ENCODE assay signal across 25 mouse cellular contexts in the genomic region with DNA sequence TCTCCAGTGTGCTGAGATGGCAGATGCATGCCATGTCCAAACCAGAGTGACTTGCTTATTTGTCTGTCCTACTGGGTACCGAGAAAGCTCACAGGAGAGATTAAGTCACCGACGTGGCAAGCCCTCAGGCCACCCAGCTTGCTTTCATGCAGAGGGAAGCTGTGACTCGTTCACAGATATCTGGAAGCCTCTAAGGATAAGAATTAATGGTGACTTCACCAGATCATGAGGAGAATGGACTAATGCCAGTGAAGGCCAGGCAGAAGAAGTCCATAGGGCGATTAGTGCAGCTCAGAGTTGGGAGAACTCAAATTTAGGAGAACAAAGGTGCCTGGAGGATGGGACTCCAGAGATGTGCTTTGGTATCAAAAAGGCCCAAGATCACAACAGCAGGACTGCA. TPM values are rescaled to one million over a fixed set of nuclear protein-coding genes. Genes with fewer than 3 reads are reported as not detected.
DNase-seq lines count a peak whose midpoint lies in the region; ATAC-seq and TF ChIP-seq lines count a peak whose summit lies in the region.
"Had no signal": no experiment of that assay in that cellular context is flagged by ENCODE, and none has a peak within 500 bp of the region (broad histone marks: within the 10 kb centered on the region; RNA-seq: fewer than 3 reads in every experiment).

No protein-coding gene starts in this region.

- H3K27me3 ChIP-seq in lung, embryonic 14.5 days (ENCODE audit: insufficient read depth, low read length) = no peaks in the 10 kb centered on the region
- H3K27me3 ChIP-seq in E14TG2a.4 (ENCODE audit: insufficient read depth, low read length) = peaks cover 19% of the 10 kb centered on the region
- H3K27me3 ChIP-seq in forebrain, embryonic 11.5 days (ENCODE audit: control insufficient read depth, insufficient read depth, low read length) = no peaks in the 10 kb centered on the region
- H3K27me3 ChIP-seq: forebrain, embryonic 12.5 days; limb, embryonic 12.5 days; lung, embryonic 15.5 days; neural tube, embryonic 15.5 days had no signal

- intact Hi-C loops in gastrocnemius, adult 2 months (cut with DNase I) = no loop called here

- H3K36me3 ChIP-seq in lung, embryonic 14.5 days (ENCODE audit: insufficient read depth) = peaks cover 24% of the 10 kb centered on the region
- peaks cover 18% of the 10 kb centered on the region for H3K36me3 ChIP-seq in E14TG2a.4 (ENCODE audit: insufficient read depth, low read length)
- no peaks in the 10 kb centered on the region; the same call in 1 of the 2 replicates for H3K36me3 ChIP-seq in forebrain, embryonic 11.5 days (ENCODE audit: control insufficient read depth, insufficient read depth, low read length)

- ATAC-seq in lung, embryonic 14.5 days (ENCODE audit: insufficient read depth) = peak; percentile 7; the same call in 1 of the 2 replicates
- no peak for ATAC-seq in forebrain, embryonic 11.5 days (replicated peaks; ENCODE audit: low FRiP score)
- ATAC-seq in megakaryocyte, adult 5-6 weeks (ENCODE audit: poor library complexity, severe bottlenecking) = no peak

- H3K4me1 ChIP-seq in lung, embryonic 14.5 days (ENCODE audit: insufficient read depth) = no peaks in the 10 kb centered on the region
- peaks cover 22% of the 10 kb centered on the region for H3K4me1 ChIP-seq in E14TG2a.4 (replicated peaks; ENCODE audit: low read depth, low read length)
- H3K4me1 ChIP-seq in forebrain, embryonic 11.5 days (replicated peaks; ENCODE audit: control insufficient read depth, insufficient read depth, low read length) = no peaks in the 10 kb centered on the region
- H3K4me1 ChIP-seq: heart, embryonic 10.5 days; lung, embryonic 15.5 days had no signal

- peak; percentile 15 for DNase-seq in gastrocnemius, adult 2 months
- DNase-seq in gastrocnemius, postnatal 4 days (ENCODE audit: low spot score in 2 of 2) = no peak
- no peak for DNase-seq in lung, embryonic 14.5 days
- no peak for DNase-seq in lung, postnatal 14 days
- peak; percentile 57 for DNase-seq in 3T3-L1 (ENCODE audit: low read depth, low spot score)
- DNase-seq in forebrain, embryonic 11.5 days (ENCODE audit: low spot score) = no peak
- DNase-seq: B cell, adult 2 months; gastrocnemius, postnatal 10 days; retina, postnatal 1 day had no signal

- H3K4me3 ChIP-seq in gastrocnemius, adult 2 months = no peak overlapping the region
- no peak overlapping the region for H3K4me3 ChIP-seq in lung, embryonic 14.5 days (ENCODE audit: low read depth, low read length)
- no peak overlapping the region for H3K4me3 ChIP-seq in E14TG2a.4 (replicated peaks; ENCODE audit: low read length)
- H3K4me3 ChIP-seq in forebrain, embryonic 11.5 days (ENCODE audit: low read depth, low read length) = no peak overlapping the region

- TF ChIP-seq CTCF in gastrocnemius, adult 2 months (IDR thresholded peaks at IDR 0.05) = no peak
- TF ChIP-seq CTCF in lung, embryonic 14.5 days (IDR thresholded peaks at IDR 0.05; ENCODE audit: low read depth) = no peak
- 0 out of 2 replicates have a peak, but pooled peaks have one; percentile 1 for TF ChIP-seq CTCF in E14TG2a.4 (conservative IDR thresholded peaks at IDR 0.05; ENCODE audit: low read length)

- no peak overlapping the region for H3K9ac ChIP-seq in lung, embryonic 14.5 days
- H3K9ac ChIP-seq in forebrain, embryonic 11.5 days (ENCODE audit: low read length) = no peak overlapping the region
- H3K9ac ChIP-seq: forebrain, embryonic 12.5 days had no signal

- no peak overlapping the region for H3K27ac ChIP-seq in gastrocnemius, adult 2 months
- no peak overlapping the region for H3K27ac ChIP-seq in lung, embryonic 14.5 days (ENCODE audit: low read depth)
- no peak overlapping the region for H3K27ac ChIP-seq in forebrain, embryonic 11.5 days (ENCODE audit: low read depth, low read length)
- H3K27ac ChIP-seq: forebrain, embryonic 12.5 days; kidney, postnatal 0 days; liver, embryonic 15.5 days; lung, embryonic 15.5 days had no signal

- WGBS in lung, embryonic 14.5 days = 58% methylated on average over 5 of the region's 5 CpGs
- WGBS in forebrain, embryonic 11.5 days = 65% methylated on average over 5 of the region's 5 CpGs

- no peak overlapping the region for H3K4me2 ChIP-seq in lung, embryonic 14.5 days
- no peak overlapping the region for H3K4me2 ChIP-seq in forebrain, embryonic 11.5 days (ENCODE audit: low read depth, low read length, severe bottlenecking)

- no peaks in the 10 kb centered on the region for H3K9me3 ChIP-seq in lung, embryonic 14.5 days (ENCODE audit: low read depth, low read length)
- no peaks in the 10 kb centered on the region for H3K9me3 ChIP-seq in E14TG2a.4 (ENCODE audit: low read length)
- H3K9me3 ChIP-seq in forebrain, embryonic 11.5 days (ENCODE audit: control insufficient read depth, low read length) = no peaks in the 10 kb centered on the region
- H3K9me3 ChIP-seq: forebrain, embryonic 12.5 days; G1E; heart, embryonic 10.5 days; limb, embryonic 12.5 days; liver, embryonic 15.5 days; lung, embryonic 15.5 days; megakaryocyte, embryonic 14.5 days; neural tube, embryonic 15.5 days had no signal

RNA-seq across cellular contexts. Expression of gene Lsm11, which starts 17.3 kb away (rescaled TPM):
- 1 to 10 TPM; 1.8 to 2.5 TPM for total RNA-seq in gastrocnemius, adult 2 months (2021)
- total RNA-seq in gastrocnemius, postnatal 4 days (2021) = 1 to 10 TPM; 4.9 to 5.6 TPM
- 9.9 and 10.0 TPM in 2 replicates for polyA plus RNA-seq in lung, embryonic 14.5 days (2014; fragmentation: Nextera tagmentation; extraction: Ambion mirVana)
- 8.9 and 11.0 TPM in 2 replicates for polyA plus RNA-seq in forebrain, embryonic 11.5 days (2014; fragmentation: Nextera tagmentation; extraction: Ambion mirVana)
- total RNA-seq in megakaryocyte, adult 5-6 weeks (2015) = 4.1 and 5.8 TPM in 2 replicates
- total RNA-seq in megakaryocyte, adult 5-6 weeks (2017) = 2.8 and 2.9 TPM in 2 replicates

RNA-seq across cellular contexts. Expression of gene Thg1l, which starts 27.8 kb away (rescaled TPM):
- 1 to 10 TPM; 2.3 to 2.9 TPM for total RNA-seq in gastrocnemius, adult 2 months (2021)
- 1 to 10 TPM; 7.5 to 9.4 TPM for total RNA-seq in gastrocnemius, postnatal 4 days (2021)
- polyA plus RNA-seq in lung, embryonic 14.5 days (2014; fragmentation: Nextera tagmentation; extraction: Ambion mirVana) = 11.6 and 14.1 TPM in 2 replicates
- polyA plus RNA-seq in forebrain, embryonic 11.5 days (2014; fragmentation: Nextera tagmentation; extraction: Ambion mirVana) = 14.1 and 16.0 TPM in 2 replicates
- total RNA-seq in megakaryocyte, adult 5-6 weeks (2015) = 6.1 and 9.8 TPM in 2 replicates
- 12.8 and 13.0 TPM in 2 replicates for total RNA-seq in megakaryocyte, adult 5-6 weeks (2017)

RNA-seq across cellular contexts. Expression of gene Sox30, which starts 52.7 kb away (rescaled TPM):
- total RNA-seq in gastrocnemius, adult 2 months (2021) = not detected
- under 1 TPM; 0.29 to 0.32 TPM for total RNA-seq in gastrocnemius, postnatal 4 days (2021)
- polyA plus RNA-seq in lung, embryonic 14.5 days (2014; fragmentation: Nextera tagmentation; extraction: Ambion mirVana) = 0.09 and 0.12 TPM in 2 replicates
- 0.17 and 0.37 TPM in 2 replicates for polyA plus RNA-seq in forebrain, embryonic 11.5 days (2014; fragmentation: Nextera tagmentation; extraction: Ambion mirVana)
- not detected in 2 replicates for total RNA-seq in megakaryocyte, adult 5-6 weeks (2015)
- total RNA-seq in megakaryocyte, adult 5-6 weeks (2017) = not detected in 2 replicates
- total RNA-seq: granulocyte monocyte progenitor cell, adult 5-6 weeks; hematopoietic stem cell, adult 5-6 weeks had no signal
- polyA plus RNA-seq: erythroblast, embryonic 14.5 days; G1E; heart, embryonic 16.5 days; liver, adult 2 months; liver, embryonic 15.5 days had no signal

Comparison
In these comparisons a context has a peak if more than half of its experiments do, and no peak if none do; other contexts are left out.
1. DNase-seq: peak in gastrocnemius, adult 2 months (single experiment) and 3T3-L1 (single experiment); none in gastrocnemius, postnatal 4 days (0 of 2), lung, embryonic 14.5 days (single experiment), lung, postnatal 14 days (single experiment) and forebrain, embryonic 11.5 days (single experiment).